Mouse (Mus musculus) lung, postnatal 0 days (tissue): ENCODE results near the gene Eif3d. TPM values are rescaled to one million over a fixed set of nuclear protein-coding genes. Genes with fewer than 3 reads are reported as not detected.

Experiments used
- ATAC-seq: fragments of 200-750 bp; cut with Nextera tagmentation; 2 replicates; pipeline ENCODE4 v1.8.0; 2017; ENCODE audit warnings: moderate library complexity
- DNase-seq: peaks from one replicate; pipeline ENCODE4 v3.0.0-alpha.2; 2016; ENCODE audit warnings: low spot score
- H3K27ac ChIP-seq: fragments of 300-500 bp; sonication (generic); 2 replicates; pipeline ENCODE4 v1.5.1; 2014; ENCODE audit warnings: antibody characterized with exemption, mild to moderate bottlenecking, low read length, mixed read lengths
- H3K27me3 ChIP-seq: fragments of 300-500 bp; sonication (generic); replicated peaks from 2 replicates; pipeline ENCODE4 v1.6.1; 2014; ENCODE audit warnings: low read length, mixed read lengths; ENCODE audit not compliant: insufficient read depth
- H3K36me3 ChIP-seq: fragments of 300-500 bp; sonication (generic); 2 replicates; pipeline ENCODE4 v1.6.1; 2014; ENCODE audit warnings: low read length, mixed read lengths; ENCODE audit not compliant: insufficient read depth
- H3K4me1 ChIP-seq: fragments of 300-500 bp; sonication (generic); 2 replicates; pipeline ENCODE4 v1.6.1; 2014; ENCODE audit warnings: antibody characterized with exemption, low read depth, low read length, mixed read lengths; ENCODE audit not compliant: insufficient read depth
- H3K4me2 ChIP-seq: fragments of 300-500 bp; sonication (generic); replicated peaks from 2 replicates; pipeline ENCODE4 v1.6.1; 2014; ENCODE audit warnings: low read depth, mild to moderate bottlenecking, low read length, moderate library complexity, mixed read lengths
- H3K4me3 ChIP-seq: fragments of 300-500 bp; sonication (generic); 2 replicates; pipeline ENCODE4 v1.5.1; 2014; ENCODE audit warnings: low read depth, low read length
- H3K9ac ChIP-seq: fragments of 300-500 bp; sonication (generic); replicated peaks from 2 replicates; pipeline ENCODE4 v1.6.1; 2014; ENCODE audit warnings: low read depth, mild to moderate bottlenecking
- H3K9me3 ChIP-seq: fragments of 300-500 bp; sonication (generic); 2 replicates; pipeline ENCODE4 v1.6.1; 2016; ENCODE audit warnings: low read length, mixed read lengths
- CTCF ChIP-seq: IDR thresholded peaks from 2 replicates; pipeline ENCODE4 v1.5.1; 2016; ENCODE audit warnings: antibody characterized with exemption, mild to moderate bottlenecking
- EP300 ChIP-seq: IDR thresholded peaks from 2 replicates; pipeline ENCODE4 v1.6.1; 2016; ENCODE audit warnings: antibody characterized with exemption, mild to moderate bottlenecking, control low read depth
- WGBS: fragments of 180-500 bp; shearing (Covaris S2); extraction: QIAGEN DNeasy Blood & Tissue Kit; methylation state at CpG from one replicate; pipeline ENCODE4 v1.1.7; 2014; 5-methylcytosine and 5-hydroxymethylcytosine counted together
- polyA plus RNA-seq: library from polyadenylated mRNA; unstranded; fragments of >200 nt; fragmentation: Nextera tagmentation; extraction: Ambion mirVana; gene quantifications from 2 replicates; pipeline ENCODE4 v1.2.1, GENCODE M21; 2015

Eif3d gene
- polyA plus RNA-seq, 1 experiment from 2014 or later = 82.4 TPM

- DNase-seq = no peak
- no peak for TF ChIP-seq CTCF
- no peak for TF ChIP-seq EP300
- WGBS = 47% methylated on average over 5 of the region's 5 CpGs
- Histone ChIP-seq H3K4me1 (peaks cover 9% of the 10 kb centered on the region; the same call in 1 of the 2 replicates), H3K27ac (peak overlapping the region; percentile 1; the same call in 1 of the 2 replicates), H3K4me2 (no peak overlapping the region), H3K9ac (no peak overlapping the region), H3K27me3 (no peaks in the 10 kb centered on the region), H3K4me3 (no peak overlapping the region), H3K9me3 (no peaks in the 10 kb centered on the region), H3K36me3 (no peaks in the 10 kb centered on the region)
- no peak for ATAC-seq
These were observed 58.6 kb downstream of the Eif3d start for GRCm38 (mm10) chr15:77912048-77912447.

GRCm38 (mm10) chr15:77911065-77911464, 59.5 kb downstream of the Eif3d start:
- Histone ChIP-seq H3K9ac (no peak overlapping the region), H3K4me1 (peaks cover 14% of the 10 kb centered on the region; the same call in 1 of the 2 replicates), H3K4me3 (no peak overlapping the region), H3K4me2 (no peak overlapping the region), H3K9me3 (no peaks in the 10 kb centered on the region), H3K27ac (peak overlapping the region; percentile 82), H3K27me3 (no peaks in the 10 kb centered on the region), H3K36me3 (no peaks in the 10 kb centered on the region)
- TF ChIP-seq EP300 (peak; percentile 93), CTCF (no peak)
- ATAC-seq (peak; percentile 92), DNase-seq (peak; percentile 94)
- 26% methylated on average over 2 of the region's 2 CpGs for WGBS

Other genes with a start within 250 kb of the Eif3d start
- 0.14 and 0.31 TPM in 2 replicates for gene Apol9b, start 241.8 kb downstream of the Eif3d start, polyA plus RNA-seq
- gene Apol8, start 213.8 kb downstream of the Eif3d start, polyA plus RNA-seq = 0.06 and 0.26 TPM in 2 replicates
- gene Myh9, start 128.6 kb downstream of the Eif3d start, polyA plus RNA-seq = 59.3 and 67.3 TPM in 2 replicates
- gene Txn2, start 41.8 kb downstream of the Eif3d start, polyA plus RNA-seq = 121 and 122 TPM in 2 replicates
- 0.21 and 0.24 TPM in 2 replicates for gene Foxred2, start 14.1 kb downstream of the Eif3d start, polyA plus RNA-seq
- gene Cacng2, start 149.2 kb upstream of the Eif3d start, polyA plus RNA-seq = not detected in 2 replicates
- gene Ift27, start 203.3 kb upstream of the Eif3d start, polyA plus RNA-seq = 61.6 and 62.2 TPM in 2 replicates
- not detected in 2 replicates for gene Pvalb, start 235.6 kb upstream of the Eif3d start, polyA plus RNA-seq